Mouse (Mus musculus) liver, embryonic 14.5 days (tissue): ENCODE data around the gene Gmds.

ENCODE experiments used
- CTCF ChIP-seq: IDR thresholded peaks from 2 replicates; pipeline ENCODE4 v1.5.1; 2016; ENCODE audit warnings: antibody characterized with exemption, low read depth, control low read depth
- EP300 ChIP-seq: IDR thresholded peaks from 2 replicates; pipeline ENCODE4 v1.6.1; 2016; ENCODE audit warnings: antibody characterized with exemption, low read depth

DNA sequence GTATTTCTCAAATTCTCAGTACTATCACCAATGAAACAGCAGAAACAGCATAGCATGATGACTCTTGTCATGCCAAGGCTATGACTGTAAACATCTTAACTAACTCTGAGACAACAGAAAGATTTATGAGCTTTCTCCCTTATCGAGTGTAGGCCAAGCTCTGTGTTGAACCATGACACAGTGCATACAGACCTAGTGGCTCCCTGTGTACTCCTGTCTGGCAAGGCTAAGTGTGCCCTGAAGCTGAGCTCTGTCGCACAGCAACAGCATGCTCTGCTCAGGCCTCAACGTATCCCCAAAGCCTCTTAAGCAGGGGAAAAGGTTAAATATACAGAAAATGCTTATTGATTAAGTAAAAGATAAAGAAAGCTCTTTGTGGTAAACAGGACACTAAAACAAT, 194.9 kb downstream of the Gmds start:
- TF ChIP-seq CTCF: no peak
- TF ChIP-seq EP300: no peak
